8 mouse cellular contexts compared by ENCODE assay signal in the genomic region with DNA sequence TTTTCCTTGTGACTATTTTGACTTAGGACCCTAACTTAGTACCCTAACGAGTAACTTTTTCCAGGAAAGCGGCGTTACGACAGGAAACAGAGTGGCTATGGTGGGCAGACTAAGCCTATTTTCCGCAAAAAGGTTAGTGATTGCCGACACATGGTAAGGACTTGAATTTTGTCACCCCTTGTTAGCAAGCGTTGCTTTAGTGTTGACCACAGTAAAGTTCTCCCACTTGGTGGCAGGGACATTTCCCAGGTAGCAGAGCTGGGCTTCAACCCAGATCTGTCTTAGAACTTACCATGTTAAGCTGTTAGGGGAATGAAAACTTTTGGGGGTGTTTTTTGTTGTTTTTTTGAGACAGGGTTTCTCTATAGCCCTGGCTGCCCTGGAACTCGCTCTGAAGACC. TPM values are rescaled to one million over a fixed set of nuclear protein-coding genes. Genes with fewer than 3 reads are reported as not detected.
DNase-seq lines count a peak whose midpoint lies in the region; ATAC-seq and TF ChIP-seq lines count a peak whose summit lies in the region.

No protein-coding gene starts in this region.

- H3K4me3 ChIP-seq in heart, adult 2 months: peak overlapping the region; percentile 59
- peak overlapping the region; percentile 46 for H3K4me3 ChIP-seq in C2C12 (ENCODE audit: insufficient read depth, poor library complexity, severe bottlenecking)
- peak overlapping the region; percentile 52 for H3K4me3 ChIP-seq in forebrain, embryonic 13.5 days
- peak overlapping the region; percentile 67 for H3K4me3 ChIP-seq in liver, embryonic 13.5 days (replicated peaks)

- H3K4me1 ChIP-seq in heart, adult 2 months (ENCODE audit: control insufficient read depth, insufficient read depth, low read length): no peaks in the 10 kb centered on the region
- H3K4me1 ChIP-seq in forebrain, embryonic 13.5 days: peaks cover 6% of the 10 kb centered on the region; the same call in 1 of the 2 replicates
- peaks cover 25% of the 10 kb centered on the region for H3K4me1 ChIP-seq in liver, embryonic 13.5 days (replicated peaks)

- peak overlapping the region; percentile 51; the same call in 1 of the 2 replicates for H3K9ac ChIP-seq in heart, adult 2 months (ENCODE audit: low read depth, low read length)
- H3K9ac ChIP-seq in forebrain, embryonic 13.5 days: peak overlapping the region; percentile 76
- H3K9ac ChIP-seq in liver, embryonic 13.5 days: peak overlapping the region; percentile 78

- peak overlapping the region; percentile 64 for H3K4me2 ChIP-seq in forebrain, embryonic 13.5 days
- H3K4me2 ChIP-seq in liver, embryonic 13.5 days: peak overlapping the region; percentile 70

- H3ac ChIP-seq in C2C12 (ENCODE audit: control insufficient read depth, insufficient read length, low read depth): peak overlapping the region; percentile 81

- no peaks in the 10 kb centered on the region for H3K27me3 ChIP-seq in heart, adult 2 months (ENCODE audit: control insufficient read depth, insufficient read depth, low read length)
- H3K27me3 ChIP-seq in C2C12 (ENCODE audit: control insufficient read depth, insufficient read depth, insufficient read length): no peaks in the 10 kb centered on the region
- H3K27me3 ChIP-seq in forebrain, embryonic 13.5 days: no peaks in the 10 kb centered on the region
- H3K27me3 ChIP-seq in liver, embryonic 13.5 days: no peaks in the 10 kb centered on the region

- no peaks in the 10 kb centered on the region for H3K79me2 ChIP-seq in heart, adult 2 months (replicated peaks; ENCODE audit: control insufficient read depth, insufficient read depth, low read length)
- H3K79me2 ChIP-seq in C2C12 (ENCODE audit: control insufficient read depth, insufficient read depth): peaks cover 24% of the 10 kb centered on the region

- no peak for TF ChIP-seq CTCF in heart, adult 2 months (IDR thresholded peaks at IDR 0.05)
- TF ChIP-seq CTCF in C2C12 (IDR thresholded peaks at IDR 0.05; ENCODE audit: control insufficient read depth, insufficient read depth, insufficient read length): no peak

- no peak for TF ChIP-seq EP300 in heart, adult 2 months (IDR thresholded peaks at IDR 0.05; ENCODE audit: insufficient read depth, low read depth, low read length)

- 34% methylated on average over 8 of the region's 8 CpGs for WGBS in heart, adult 2 months
- WGBS in forebrain, embryonic 13.5 days: 44% methylated on average over 8 of the region's 8 CpGs
- WGBS in liver, embryonic 13.5 days (ENCODE audit: insufficient replicate concordance): 24% methylated on average over 8 of the region's 8 CpGs

- peak overlapping the region; percentile 59; the same call in 1 of the 2 replicates for H3K27ac ChIP-seq in heart, adult 2 months
- H3K27ac ChIP-seq in forebrain, embryonic 13.5 days: no peak overlapping the region
- peak overlapping the region; percentile 81 for H3K27ac ChIP-seq in liver, embryonic 13.5 days

- ATAC-seq in forebrain, embryonic 13.5 days: no peak
- no peak for ATAC-seq in liver, embryonic 13.5 days (ENCODE audit: low read depth)
- ATAC-seq in erythroid progenitor cell, adult 5-6 weeks (replicated peaks; ENCODE audit: low FRiP score, poor library complexity, severe bottlenecking): no peak

- TF ChIP-seq POLR2A in heart, adult 2 months (IDR thresholded peaks at IDR 0.05; ENCODE audit: insufficient read depth, low read depth, low read length): no peak

- H3K79me3 ChIP-seq in C2C12 (ENCODE audit: low read depth): peaks cover 16% of the 10 kb centered on the region

- no peaks in the 10 kb centered on the region for H3K36me3 ChIP-seq in heart, adult 2 months (ENCODE audit: control insufficient read depth, insufficient read depth, low read length)
- H3K36me3 ChIP-seq in C2C12 (ENCODE audit: control insufficient read depth, insufficient read depth): peaks cover 18% of the 10 kb centered on the region
- peaks cover 12% of the 10 kb centered on the region; the same call in 1 of the 2 replicates for H3K36me3 ChIP-seq in forebrain, embryonic 13.5 days (ENCODE audit: poor library complexity, severe bottlenecking)
- peaks cover 17% of the 10 kb centered on the region for H3K36me3 ChIP-seq in liver, embryonic 13.5 days

- H3K9me3 ChIP-seq in forebrain, embryonic 13.5 days (replicated peaks): no peaks in the 10 kb centered on the region
- H3K9me3 ChIP-seq in liver, embryonic 13.5 days (replicated peaks): no peaks in the 10 kb centered on the region

- intact Hi-C loops in heart, adult 2 months (cut with DNase I): loop anchor here (5.0 kb wide), 1 partner anchor 44 kb away; a partner anchor contains a TSS

- no peak for DNase-seq in heart, adult 2 months
- DNase-seq in heart, adult 9 months (ENCODE audit: low spot score in 2 of 2): no peak
- no peak for DNase-seq in liver, embryonic 13.5 days
- DNase-seq in adrenal gland, adult 18-20 months (ENCODE audit: low spot score in 2 of 2): no peak
- no peak for DNase-seq in kidney, postnatal 14 days

TF ChIP-seq in C2C12, 6 proteins besides CTCF, POLR2A, EP300 and RAD21:
- TF ChIP-seq USF1 (IDR thresholded peaks at IDR 0.05; ENCODE audit: low read depth) (no peak), MYOD1 (IDR thresholded peaks at IDR 0.05; ENCODE audit: control insufficient read depth, insufficient read length, low read depth) (no peak), MYOG (IDR thresholded peaks at IDR 0.05; ENCODE audit: control insufficient read depth, extremely low read depth, insufficient read length) (no peak), FOSL1 (IDR thresholded peaks at IDR 0.05; ENCODE audit: insufficient read depth, low read length, poor library complexity, severe bottlenecking) (no peak), MAX (IDR thresholded peaks at IDR 0.05) (no peak), CEBPB (IDR thresholded peaks at IDR 0.05; ENCODE audit: low read depth) (no peak)

RNA-seq across cellular contexts. Expression of a gene that starts 1.0 kb away (rescaled TPM):
- total RNA-seq in heart, adult 2 months (2021): 100 to 1,000 TPM in 1 of 2 experiments, 10 to 100 TPM in 1; 95.2 to 110 TPM
- polyA plus RNA-seq in heart, adult 2 months (2012; rRNA removed): 96.5 and 124 TPM in 2 replicates
- 1,745 TPM for polyA plus RNA-seq in C2C12 (2012; fragmentation: generic; extraction: Trizol)
- 264 and 325 TPM in 2 replicates for polyA plus RNA-seq in forebrain, embryonic 13.5 days (2015; fragmentation: Nextera tagmentation; extraction: Ambion mirVana)
- polyA plus RNA-seq in liver, embryonic 13.5 days (2015; fragmentation: Nextera tagmentation; extraction: Ambion mirVana): 398 and 420 TPM in 2 replicates
- 100 to 1,000 TPM; 229 to 239 TPM for total RNA-seq in adrenal gland, adult 18-20 months (2021)
- total RNA-seq in erythroid progenitor cell, adult 5-6 weeks (2015; ENCODE audit: low replicate concordance): 511 and 528 TPM in 2 replicates
- 549 and 1,031 TPM in 2 replicates for total RNA-seq in erythroid progenitor cell, adult 5-6 weeks (2017; ENCODE audit: low replicate concordance)

RNA-seq across cellular contexts. Expression of a gene that starts 3.1 kb away (rescaled TPM):
- under 1 TPM; 0.94 to 0.98 TPM for total RNA-seq in heart, adult 2 months (2021)
- polyA plus RNA-seq in heart, adult 2 months (2012; rRNA removed): 0.56 and 0.80 TPM in 2 replicates
- polyA plus RNA-seq in C2C12 (2012; fragmentation: generic; extraction: Trizol): not detected
- 0.21 and 0.24 TPM in 2 replicates for polyA plus RNA-seq in forebrain, embryonic 13.5 days (2015; fragmentation: Nextera tagmentation; extraction: Ambion mirVana)
- 24.9 and 31.3 TPM in 2 replicates for polyA plus RNA-seq in liver, embryonic 13.5 days (2015; fragmentation: Nextera tagmentation; extraction: Ambion mirVana)
- total RNA-seq in adrenal gland, adult 18-20 months (2021): 1 to 10 TPM in 1 of 2 experiments, under 1 TPM in 1; 0.93 to 1.9 TPM
- total RNA-seq in erythroid progenitor cell, adult 5-6 weeks (2015; ENCODE audit: low replicate concordance): 18.0 and 23.4 TPM in 2 replicates
- total RNA-seq in erythroid progenitor cell, adult 5-6 weeks (2017; ENCODE audit: low replicate concordance): 8.9 and 12.6 TPM in 2 replicates

RNA-seq across cellular contexts. Expression of a gene that starts 14.5 kb away (rescaled TPM):
- 1 to 10 TPM; 1.7 TPM for total RNA-seq in heart, adult 2 months (2021)
- 0.84 and 1.6 TPM in 2 replicates for polyA plus RNA-seq in heart, adult 2 months (2012; rRNA removed)
- 6.4 TPM for polyA plus RNA-seq in C2C12 (2012; fragmentation: generic; extraction: Trizol)
- polyA plus RNA-seq in forebrain, embryonic 13.5 days (2015; fragmentation: Nextera tagmentation; extraction: Ambion mirVana): 3.6 and 4.2 TPM in 2 replicates
- 4.5 TPM in 2 replicates for polyA plus RNA-seq in liver, embryonic 13.5 days (2015; fragmentation: Nextera tagmentation; extraction: Ambion mirVana)
- 10 to 100 TPM; 13.0 to 13.1 TPM for total RNA-seq in adrenal gland, adult 18-20 months (2021)
- total RNA-seq in erythroid progenitor cell, adult 5-6 weeks (2015; ENCODE audit: low replicate concordance): 1.3 TPM in 1 of 2 replicates, not detected in the other
- 1.4 and 2.1 TPM in 2 replicates for total RNA-seq in erythroid progenitor cell, adult 5-6 weeks (2017; ENCODE audit: low replicate concordance)

RNA-seq across cellular contexts. Expression of a gene that starts 14.5 kb away (rescaled TPM):
- total RNA-seq in heart, adult 2 months (2021): 10 to 100 TPM; 63.7 to 74.4 TPM
- 14.4 and 34.6 TPM in 2 replicates for polyA plus RNA-seq in heart, adult 2 months (2012; rRNA removed)
- polyA plus RNA-seq in C2C12 (2012; fragmentation: generic; extraction: Trizol): 26.2 TPM
- 204 and 206 TPM in 2 replicates for polyA plus RNA-seq in forebrain, embryonic 13.5 days (2015; fragmentation: Nextera tagmentation; extraction: Ambion mirVana)
- polyA plus RNA-seq in liver, embryonic 13.5 days (2015; fragmentation: Nextera tagmentation; extraction: Ambion mirVana): 87.1 and 108 TPM in 2 replicates
- 100 to 1,000 TPM; 114 to 120 TPM for total RNA-seq in adrenal gland, adult 18-20 months (2021)
- 59.8 and 69.6 TPM in 2 replicates for total RNA-seq in erythroid progenitor cell, adult 5-6 weeks (2015; ENCODE audit: low replicate concordance)
- total RNA-seq in erythroid progenitor cell, adult 5-6 weeks (2017; ENCODE audit: low replicate concordance): 86.5 and 95.0 TPM in 2 replicates

RNA-seq across cellular contexts. Expression of a gene that starts 44.8 kb away (rescaled TPM):
- 10 to 100 TPM; 25.0 to 25.1 TPM for total RNA-seq in heart, adult 2 months (2021)
- polyA plus RNA-seq in heart, adult 2 months (2012; rRNA removed): 2.5 and 9.8 TPM in 2 replicates
- 44.6 TPM for polyA plus RNA-seq in C2C12 (2012; fragmentation: generic; extraction: Trizol)
- polyA plus RNA-seq in forebrain, embryonic 13.5 days (2015; fragmentation: Nextera tagmentation; extraction: Ambion mirVana): 56.7 and 60.7 TPM in 2 replicates
- polyA plus RNA-seq in liver, embryonic 13.5 days (2015; fragmentation: Nextera tagmentation; extraction: Ambion mirVana): 134 and 146 TPM in 2 replicates
- 10 to 100 TPM; 31.3 to 36.7 TPM for total RNA-seq in adrenal gland, adult 18-20 months (2021)
- total RNA-seq in erythroid progenitor cell, adult 5-6 weeks (2015; ENCODE audit: low replicate concordance): 13.8 and 15.9 TPM in 2 replicates
- 6.4 and 12.6 TPM in 2 replicates for total RNA-seq in erythroid progenitor cell, adult 5-6 weeks (2017; ENCODE audit: low replicate concordance)

Comparison
In these comparisons a context has a peak if more than half of its experiments do, and no peak if none do; other contexts are left out.
1. RNA of a gene that starts 3.1 kb away (polyA plus RNA-seq): 24.9 to 31.3 TPM in liver, embryonic 13.5 days; 0.56 to 0.80 TPM in heart, adult 2 months, 0.21 to 0.24 TPM in forebrain, embryonic 13.5 days and not detected in C2C12 (single experiment); every median in the first group is over 10 times any median in the second.
2. Peak in every context shown above with its lines, with median percentiles within 50 percentile points of each other: H3K4me3 ChIP-seq and H3K9ac ChIP-seq.